Mouse (Mus musculus): ENCODE measurements around the gene Dnajc6.

DNA sequence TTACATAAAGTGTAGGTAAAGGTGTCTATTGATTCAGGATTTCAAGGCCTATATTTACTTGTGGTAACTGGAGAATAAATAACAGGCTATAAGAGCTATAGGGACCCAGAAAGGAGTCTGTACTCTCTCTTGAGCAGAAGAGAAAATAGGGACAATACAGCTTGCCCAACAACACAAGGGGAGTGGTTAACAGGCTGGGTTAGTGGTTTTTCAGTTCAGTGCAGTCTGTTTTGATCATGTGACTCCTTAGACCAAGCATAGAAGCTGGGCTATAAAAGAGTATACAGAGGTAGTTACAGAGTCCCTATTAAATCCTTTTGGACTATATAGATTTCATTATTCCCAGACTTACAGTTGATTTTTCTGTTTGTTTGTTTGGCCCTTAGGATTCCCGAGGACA is 36.3 kb upstream of the Dnajc6 start:
- TF ChIP-seq TAL1 (IDR thresholded peaks at IDR 0.05; ENCODE audit: low read length) (no peak), GATA1 (IDR thresholded peaks at IDR 0.05; ENCODE audit: low read length) (no peak)
